Mouse (Mus musculus) neural tube, embryonic 13.5 days (tissue): Measurements from ENCODE around the gene Ccl2. TPM values are rescaled to one million over a fixed set of nuclear protein-coding genes. Genes with fewer than 3 reads are reported as not detected.

ENCODE experiments used
- ATAC-seq: fragments of 200-750 bp; cut with Nextera tagmentation; 2 replicates; pipeline ENCODE4 v1.8.0; 2017; ENCODE audit warnings: low read depth, mild to moderate bottlenecking, moderate TSS enrichment, moderate library complexity
- H3K27ac ChIP-seq: fragments of 300-500 bp; sonication (generic); replicated peaks from 2 replicates; pipeline ENCODE4 v1.5.1; 2015; ENCODE audit warnings: moderate library complexity, mild to moderate bottlenecking, inconsistent platforms
- H3K27me3 ChIP-seq: fragments of 300-500 bp; sonication (generic); 2 replicates; pipeline ENCODE4 v1.6.1; 2015; ENCODE audit warnings: mild to moderate bottlenecking, inconsistent platforms
- H3K36me3 ChIP-seq: fragments of 300-500 bp; sonication (generic); 2 replicates; pipeline ENCODE4 v1.6.1; 2015; ENCODE audit warnings: mild to moderate bottlenecking, inconsistent platforms
- H3K4me1 ChIP-seq: fragments of 300-500 bp; sonication (generic); replicated peaks from 2 replicates; pipeline ENCODE4 v1.6.1; 2015; ENCODE audit warnings: inconsistent platforms
- H3K4me2 ChIP-seq: fragments of 300-500 bp; sonication (generic); 2 replicates; pipeline ENCODE4 v1.6.1; 2015; ENCODE audit warnings: inconsistent platforms, mild to moderate bottlenecking, moderate library complexity
- H3K4me3 ChIP-seq: fragments of 300-500 bp; sonication (generic); 2 replicates; pipeline ENCODE4 v1.5.1; 2015; ENCODE audit warnings: mild to moderate bottlenecking, inconsistent platforms
- H3K9ac ChIP-seq: fragments of 300-500 bp; sonication (generic); 2 replicates; pipeline ENCODE4 v1.6.1; 2015; ENCODE audit warnings: moderate library complexity, mild to moderate bottlenecking, inconsistent platforms
- H3K9me3 ChIP-seq: fragments of 300-500 bp; sonication (generic); 2 replicates; pipeline ENCODE4 v1.6.1; 2016; ENCODE audit warnings: inconsistent platforms
- whole genome bisulfite sequencing: fragments of 180-500 bp; shearing (Covaris S2); methylation state at CpG from one replicate; pipeline ENCODE4 v1.1.7; 2015; 5-methylcytosine and 5-hydroxymethylcytosine counted together
- polyA plus RNA-seq: library from polyadenylated mRNA; unstranded; fragments of >200 nt; fragmentation: Nextera tagmentation; extraction: Ambion mirVana; gene quantifications from 2 replicates; pipeline ENCODE4 v1.2.1, GENCODE M21; 2015

Gene Ccl2
- 2.6 and 3.1 TPM in 2 replicates for polyA plus RNA-seq

- H3K9ac ChIP-seq: no peak within 1 kb of the TSS
- H3K4me2 ChIP-seq: no peak within 1 kb of the TSS
- H3K4me1 ChIP-seq: peaks cover 43% of the 10 kb centered on the region
- no peaks in the 10 kb centered on the region for H3K36me3 ChIP-seq
- no peak within 1 kb of the TSS for H3K27ac ChIP-seq
- no peaks in the 10 kb centered on the region for H3K9me3 ChIP-seq
- 46% methylated on average over 5 of the region's 5 CpGs for WGBS
- H3K4me3 ChIP-seq: no peak within 1 kb of the TSS
- H3K27me3 ChIP-seq: no peaks in the 10 kb centered on the region
- ATAC-seq: no peak
These were observed at the start of gene Ccl2 for GRCm38 (mm10) chr11:82035356-82035755. Gene Ccl2, plus strand, starts transcription at chr11:82035571.

- ATAC-seq: 0 out of 2 replicates have a peak, but pooled peaks have one; percentile 67
- no peak overlapping the region for H3K9ac ChIP-seq
- no peaks in the 10 kb centered on the region for H3K4me1 ChIP-seq
- WGBS: 64% methylated on average over 10 of the region's 10 CpGs
- no peak overlapping the region for H3K4me3 ChIP-seq
- no peak overlapping the region for H3K27ac ChIP-seq
- H3K4me2 ChIP-seq: no peak overlapping the region
- H3K9me3 ChIP-seq: no peaks in the 10 kb centered on the region
- H3K27me3 ChIP-seq: no peaks in the 10 kb centered on the region
- no peaks in the 10 kb centered on the region for H3K36me3 ChIP-seq
These were observed 39.1 kb upstream of the Ccl2 start for GRCm38 (mm10) chr11:81996172-81996841.

GRCm38 (mm10) chr11:81997085-81997484, 38.3 kb upstream of the Ccl2 start:
- no peak for ATAC-seq
- no peak overlapping the region for H3K4me2 ChIP-seq
- no peaks in the 10 kb centered on the region for H3K36me3 ChIP-seq
- H3K9me3 ChIP-seq: no peaks in the 10 kb centered on the region
- 86% methylated on average over 5 of the region's 5 CpGs for WGBS
- H3K27ac ChIP-seq: no peak overlapping the region
- no peaks in the 10 kb centered on the region for H3K4me1 ChIP-seq
- no peaks in the 10 kb centered on the region for H3K27me3 ChIP-seq
- no peak overlapping the region for H3K9ac ChIP-seq
- no peak overlapping the region for H3K4me3 ChIP-seq

GRCm38 (mm10) chr11:81998646-81999045, 36.7 kb upstream of the Ccl2 start:
- Histone ChIP-seq H3K4me2 (no peak overlapping the region), H3K9ac (no peak overlapping the region), H3K36me3 (no peaks in the 10 kb centered on the region), H3K27me3 (no peaks in the 10 kb centered on the region), H3K27ac (no peak overlapping the region), H3K4me3 (no peak overlapping the region), H3K9me3 (no peaks in the 10 kb centered on the region), H3K4me1 (no peaks in the 10 kb centered on the region)
- 91% methylated on average over 3 of the region's 3 CpGs for WGBS
- no peak for ATAC-seq

- H3K4me3 ChIP-seq: no peak overlapping the region
- no peaks in the 10 kb centered on the region for H3K4me1 ChIP-seq
- WGBS: 77% methylated on average over 4 of the region's 4 CpGs
- H3K9me3 ChIP-seq: no peaks in the 10 kb centered on the region
- no peak overlapping the region for H3K27ac ChIP-seq
- no peaks in the 10 kb centered on the region for H3K36me3 ChIP-seq
- ATAC-seq: no peak
- no peak overlapping the region for H3K9ac ChIP-seq
- no peak overlapping the region for H3K4me2 ChIP-seq
- H3K27me3 ChIP-seq: no peaks in the 10 kb centered on the region
These were observed 35.9 kb upstream of the Ccl2 start for GRCm38 (mm10) chr11:81999469-81999868.

- H3K27ac ChIP-seq: no peak overlapping the region
- H3K36me3 ChIP-seq: no peaks in the 10 kb centered on the region
- H3K4me2 ChIP-seq: no peak overlapping the region
- H3K9ac ChIP-seq: no peak overlapping the region
- 56% methylated on average over 5 of the region's 5 CpGs for WGBS
- ATAC-seq: no peak
- no peaks in the 10 kb centered on the region for H3K9me3 ChIP-seq
- no peaks in the 10 kb centered on the region for H3K27me3 ChIP-seq
- H3K4me3 ChIP-seq: no peak overlapping the region
- H3K4me1 ChIP-seq: no peaks in the 10 kb centered on the region
These were observed 34.8 kb upstream of the Ccl2 start for GRCm38 (mm10) chr11:82000581-82000980.

- WGBS: 77% methylated on average over 2 of the region's 2 CpGs
- H3K4me1 ChIP-seq: peaks cover 17% of the 10 kb centered on the region
- no peak for ATAC-seq
- no peak overlapping the region for H3K27ac ChIP-seq
- H3K4me3 ChIP-seq: no peak overlapping the region
- no peaks in the 10 kb centered on the region for H3K27me3 ChIP-seq
- H3K9ac ChIP-seq: no peak overlapping the region
- no peaks in the 10 kb centered on the region for H3K9me3 ChIP-seq
- no peak overlapping the region for H3K4me2 ChIP-seq
- H3K36me3 ChIP-seq: no peaks in the 10 kb centered on the region
These were observed 30.6 kb upstream of the Ccl2 start for GRCm38 (mm10) chr11:82004810-82005209.

GRCm38 (mm10) chr11:82006796-82007423, 28.5 kb upstream of the Ccl2 start:
- peaks cover 17% of the 10 kb centered on the region for H3K4me1 ChIP-seq
- no peak for ATAC-seq
- H3K27me3 ChIP-seq: no peaks in the 10 kb centered on the region
- H3K27ac ChIP-seq: peak overlapping the region; percentile 43
- peak overlapping the region; percentile 3; the same call in 1 of the 2 replicates for H3K4me2 ChIP-seq
- no peaks in the 10 kb centered on the region for H3K36me3 ChIP-seq
- 56% methylated on average over 12 of the region's 12 CpGs for WGBS
- no peak overlapping the region for H3K9ac ChIP-seq
- no peak overlapping the region for H3K4me3 ChIP-seq
- H3K9me3 ChIP-seq: no peaks in the 10 kb centered on the region

GRCm38 (mm10) chr11:82010115-82010514, 25.3 kb upstream of the Ccl2 start:
- H3K9me3 ChIP-seq: no peaks in the 10 kb centered on the region
- peaks cover 17% of the 10 kb centered on the region for H3K4me1 ChIP-seq
- no peaks in the 10 kb centered on the region for H3K36me3 ChIP-seq
- 94% methylated on average over 3 of the region's 3 CpGs for WGBS
- no peak for ATAC-seq
- no peak overlapping the region for H3K4me2 ChIP-seq
- H3K27ac ChIP-seq: no peak overlapping the region
- no peak overlapping the region for H3K4me3 ChIP-seq
- no peak overlapping the region for H3K9ac ChIP-seq
- H3K27me3 ChIP-seq: no peaks in the 10 kb centered on the region

- no peak for ATAC-seq
- Histone ChIP-seq H3K27ac (no peak overlapping the region), H3K4me1 (peaks cover 16% of the 10 kb centered on the region), H3K4me3 (no peak overlapping the region), H3K9me3 (no peaks in the 10 kb centered on the region), H3K36me3 (no peaks in the 10 kb centered on the region), H3K9ac (no peak overlapping the region), H3K27me3 (no peaks in the 10 kb centered on the region), H3K4me2 (no peak overlapping the region)
- WGBS: 58% methylated on average over 8 of the region's 8 CpGs
These were observed 23.8 kb upstream of the Ccl2 start for GRCm38 (mm10) chr11:82011411-82012193.

- Histone ChIP-seq H3K36me3 (no peaks in the 10 kb centered on the region), H3K27ac (no peak overlapping the region), H3K27me3 (no peaks in the 10 kb centered on the region), H3K9me3 (no peaks in the 10 kb centered on the region), H3K4me2 (no peak overlapping the region), H3K4me1 (no peaks in the 10 kb centered on the region), H3K9ac (no peak overlapping the region), H3K4me3 (no peak overlapping the region)
- no peak for ATAC-seq
- 5% methylated on average over 1 of the region's 1 CpGs for WGBS
These were observed 21.6 kb upstream of the Ccl2 start for GRCm38 (mm10) chr11:82013756-82014155.

GRCm38 (mm10) chr11:82015066-82015465, 20.3 kb upstream of the Ccl2 start:
- 79% methylated on average over 2 of the region's 2 CpGs for WGBS
- Histone ChIP-seq H3K27ac (no peak overlapping the region), H3K4me2 (no peak overlapping the region), H3K36me3 (no peaks in the 10 kb centered on the region), H3K4me3 (no peak overlapping the region), H3K9ac (no peak overlapping the region), H3K4me1 (no peaks in the 10 kb centered on the region), H3K27me3 (no peaks in the 10 kb centered on the region), H3K9me3 (no peaks in the 10 kb centered on the region)
- ATAC-seq: no peak
